Mouse (Mus musculus): ENCODE data around the gene Cbs. TPM values are rescaled to one million over a fixed set of nuclear protein-coding genes. Genes with fewer than 3 reads are reported as not detected.

Gene Cbs
- polyA plus RNA-seq, 2 experiments: 4.6 to 4.8 TPM

DNA sequence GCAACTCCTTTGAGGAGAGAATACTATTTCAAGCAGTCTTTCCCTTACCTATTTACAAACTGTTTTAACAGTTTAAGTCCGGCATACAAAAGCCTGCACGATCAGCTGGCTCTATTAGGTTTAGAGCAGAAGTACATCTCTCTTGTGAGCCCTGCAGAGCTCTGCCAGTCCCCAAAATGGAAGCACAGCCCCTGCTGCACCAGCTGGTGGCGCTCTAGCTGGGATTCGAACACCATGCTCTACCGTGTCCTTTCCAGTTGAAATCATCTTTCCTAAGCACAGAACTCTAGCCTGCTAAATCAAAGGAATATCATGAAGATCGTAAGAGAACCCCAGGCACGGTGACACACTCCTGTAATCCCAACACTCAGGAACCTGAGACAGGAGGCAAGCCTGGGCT, 30.6 kb downstream of the Cbs start:
- H3K27me3 ChIP-seq (ENCODE audit: control insufficient read depth, insufficient read depth, low read length): no peaks in the 10 kb centered on the region
- H3K4me3 ChIP-seq (replicated peaks; ENCODE audit: low read length): no peak overlapping the region
- H3K9me3 ChIP-seq (ENCODE audit: control insufficient read depth, low read length): no peaks in the 10 kb centered on the region
- no peak overlapping the region for H3K27ac ChIP-seq (replicated peaks; ENCODE audit: low read depth, low read length)
- ATAC-seq (ENCODE audit: low FRiP score, low read depth) (no peak), DNase-seq (ENCODE audit: low spot score) (no peak)
- no peak for TF ChIP-seq POLR2A (IDR thresholded peaks at IDR 0.05; ENCODE audit: borderline replicate concordance, extremely low read depth, insufficient read depth, insufficient read length)
- no peaks in the 10 kb centered on the region for H3K4me1 ChIP-seq (ENCODE audit: control insufficient read depth, insufficient read depth, low read length)
- H3K36me3 ChIP-seq (ENCODE audit: control insufficient read depth, insufficient read depth, low read length): peaks cover 38% of the 10 kb centered on the region
- H3K9ac ChIP-seq (ENCODE audit: low read depth, low read length, severe bottlenecking): no peak overlapping the region
- no peak overlapping the region for H3K4me2 ChIP-seq (replicated peaks; ENCODE audit: low read depth, low read length, severe bottlenecking)
- WGBS: 86% methylated on average over 7 of the region's 7 CpGs

- TF ChIP-seq POLR2A (IDR thresholded peaks at IDR 0.05; ENCODE audit: borderline replicate concordance, extremely low read depth, insufficient read depth, insufficient read length): no peak
Measured at GRCm38 (mm10) chr17:31598593-31598992, 38.4 kb downstream of the Cbs start.

GRCm38 (mm10) chr17:31597957-31598356, 39.1 kb downstream of the Cbs start:
- no peaks in the 10 kb centered on the region for H3K4me1 ChIP-seq (ENCODE audit: control insufficient read depth, insufficient read depth, low read length)
- 95% methylated on average over 9 of the region's 9 CpGs for WGBS
- H3K36me3 ChIP-seq (ENCODE audit: control insufficient read depth, insufficient read depth, low read length): peaks cover 76% of the 10 kb centered on the region
- no peak overlapping the region for H3K9ac ChIP-seq (ENCODE audit: low read depth, low read length, severe bottlenecking)
- H3K27ac ChIP-seq (replicated peaks; ENCODE audit: low read depth, low read length): no peak overlapping the region
- no peak for ATAC-seq (ENCODE audit: low FRiP score, low read depth)
- H3K9me3 ChIP-seq (ENCODE audit: control insufficient read depth, low read length): no peaks in the 10 kb centered on the region
- DNase-seq (ENCODE audit: low spot score): no peak
- H3K4me2 ChIP-seq (replicated peaks; ENCODE audit: low read depth, low read length, severe bottlenecking): no peak overlapping the region
- H3K4me3 ChIP-seq (replicated peaks; ENCODE audit: low read length): no peak overlapping the region
- no peak for TF ChIP-seq POLR2A (IDR thresholded peaks at IDR 0.05; ENCODE audit: borderline replicate concordance, extremely low read depth, insufficient read depth, insufficient read length)
- H3K27me3 ChIP-seq (ENCODE audit: control insufficient read depth, insufficient read depth, low read length): no peaks in the 10 kb centered on the region

More at GRCm38 (mm10) chr17:31598593-31598992, 38.4 kb downstream of the Cbs start:
- ATAC-seq (ENCODE audit: low FRiP score, low read depth) (no peak), DNase-seq (ENCODE audit: low spot score) (no peak)
- peaks cover 76% of the 10 kb centered on the region for H3K36me3 ChIP-seq (ENCODE audit: control insufficient read depth, insufficient read depth, low read length)
- H3K4me2 ChIP-seq (replicated peaks; ENCODE audit: low read depth, low read length, severe bottlenecking): no peak overlapping the region
- H3K4me1 ChIP-seq (ENCODE audit: control insufficient read depth, insufficient read depth, low read length): no peaks in the 10 kb centered on the region
- no peaks in the 10 kb centered on the region for H3K27me3 ChIP-seq (ENCODE audit: control insufficient read depth, insufficient read depth, low read length)
- H3K9ac ChIP-seq (ENCODE audit: low read depth, low read length, severe bottlenecking): no peak overlapping the region
- H3K9me3 ChIP-seq (ENCODE audit: control insufficient read depth, low read length): no peaks in the 10 kb centered on the region
- no peak overlapping the region for H3K27ac ChIP-seq (replicated peaks; ENCODE audit: low read depth, low read length)
- H3K4me3 ChIP-seq (replicated peaks; ENCODE audit: low read length): no peak overlapping the region
- whole genome bisulfite sequencing: 89% methylated on average over 8 of the region's 8 CpGs

- H3K36me3 ChIP-seq (ENCODE audit: control insufficient read depth, insufficient read depth, low read length): peaks cover 86% of the 10 kb centered on the region
- no peak overlapping the region for H3K9ac ChIP-seq (ENCODE audit: low read depth, low read length, severe bottlenecking)
- ATAC-seq (ENCODE audit: low FRiP score, low read depth) (no peak), DNase-seq (ENCODE audit: low spot score) (no peak)
- no peak overlapping the region for H3K4me3 ChIP-seq (replicated peaks; ENCODE audit: low read length)
- TF ChIP-seq POLR2A (IDR thresholded peaks at IDR 0.05; ENCODE audit: borderline replicate concordance, extremely low read depth, insufficient read depth, insufficient read length): no peak
- no peak overlapping the region for H3K27ac ChIP-seq (replicated peaks; ENCODE audit: low read depth, low read length)
- H3K4me1 ChIP-seq (ENCODE audit: control insufficient read depth, insufficient read depth, low read length): no peaks in the 10 kb centered on the region
- H3K27me3 ChIP-seq (ENCODE audit: control insufficient read depth, insufficient read depth, low read length): no peaks in the 10 kb centered on the region
- no peak overlapping the region for H3K4me2 ChIP-seq (replicated peaks; ENCODE audit: low read depth, low read length, severe bottlenecking)
- H3K9me3 ChIP-seq (ENCODE audit: control insufficient read depth, low read length): no peaks in the 10 kb centered on the region
- 86% methylated on average over 5 of the region's 5 CpGs for WGBS
Measured at GRCm38 (mm10) chr17:31595077-31595476, 42.0 kb downstream of the Cbs start.

- Histone ChIP-seq H3K27ac (replicated peaks; ENCODE audit: low read depth, low read length) (no peak overlapping the region), H3K4me1 (ENCODE audit: control insufficient read depth, insufficient read depth, low read length) (no peaks in the 10 kb centered on the region), H3K4me2 (replicated peaks; ENCODE audit: low read depth, low read length, severe bottlenecking) (no peak overlapping the region), H3K9me3 (ENCODE audit: control insufficient read depth, low read length) (no peaks in the 10 kb centered on the region), H3K4me3 (replicated peaks; ENCODE audit: low read length) (no peak overlapping the region), H3K36me3 (ENCODE audit: control insufficient read depth, insufficient read depth, low read length) (peaks cover 84% of the 10 kb centered on the region), H3K27me3 (ENCODE audit: control insufficient read depth, insufficient read depth, low read length) (no peaks in the 10 kb centered on the region), H3K9ac (ENCODE audit: low read depth, low read length, severe bottlenecking) (no peak overlapping the region)
- DNase-seq (ENCODE audit: low spot score) (no peak), ATAC-seq (ENCODE audit: low FRiP score, low read depth) (no peak)
- no peak for TF ChIP-seq POLR2A (IDR thresholded peaks at IDR 0.05; ENCODE audit: borderline replicate concordance, extremely low read depth, insufficient read depth, insufficient read length)
- 84% methylated on average over 7 of the region's 7 CpGs for WGBS
Measured at GRCm38 (mm10) chr17:31594590-31594989, 42.4 kb downstream of the Cbs start.

DNA sequence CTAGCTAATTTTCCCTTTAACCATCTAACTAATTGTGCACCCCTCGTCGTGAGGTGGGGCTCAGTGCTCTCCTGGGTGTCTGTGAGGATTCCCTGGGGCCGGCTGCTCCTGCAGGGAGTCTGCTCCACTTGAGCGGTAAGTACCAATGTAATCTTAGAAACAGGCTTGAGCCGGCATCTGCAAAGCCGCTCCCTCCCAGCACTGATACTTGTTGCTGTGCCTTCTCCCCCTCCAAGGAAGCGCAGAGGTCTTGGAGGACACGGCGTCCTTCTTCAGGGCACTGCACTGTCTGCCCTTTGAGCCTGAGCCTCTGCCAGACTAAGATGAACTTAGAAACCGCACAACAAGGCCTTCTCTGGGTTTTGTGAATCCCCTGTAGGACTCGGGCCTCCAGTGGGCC, 46.2 kb downstream of the Cbs start:
- Histone ChIP-seq H3K4me3 (replicated peaks; ENCODE audit: low read length) (no peak overlapping the region), H3K9me3 (ENCODE audit: control insufficient read depth, low read length) (no peaks in the 10 kb centered on the region), H3K4me1 (ENCODE audit: control insufficient read depth, insufficient read depth, low read length) (no peaks in the 10 kb centered on the region), H3K27me3 (ENCODE audit: control insufficient read depth, insufficient read depth, low read length) (no peaks in the 10 kb centered on the region), H3K4me2 (replicated peaks; ENCODE audit: low read depth, low read length, severe bottlenecking) (no peak overlapping the region), H3K36me3 (ENCODE audit: control insufficient read depth, insufficient read depth, low read length) (peaks cover 63% of the 10 kb centered on the region), H3K9ac (ENCODE audit: low read depth, low read length, severe bottlenecking) (no peak overlapping the region), H3K27ac (replicated peaks; ENCODE audit: low read depth, low read length) (no peak overlapping the region)
- WGBS: 81% methylated on average over 11 of the region's 11 CpGs
- no peak for DNase-seq (ENCODE audit: low spot score)
- TF ChIP-seq POLR2A (IDR thresholded peaks at IDR 0.05; ENCODE audit: borderline replicate concordance, extremely low read depth, insufficient read depth, insufficient read length): no peak
- no peak for ATAC-seq (ENCODE audit: low FRiP score, low read depth)

All from limb, embryonic 14.5 days (tissue).